Mouse (Mus musculus) midbrain, postnatal 0 days (tissue): ENCODE measurements around the gene Tpt1. TPM values are rescaled to one million over a fixed set of nuclear protein-coding genes. Genes with fewer than 3 reads are reported as not detected.

Source experiments
- ATAC-seq: fragments of 200-750 bp; cut with Nextera tagmentation; 2 replicates; pipeline ENCODE4 v1.8.0; 2017; ENCODE audit warnings: moderate number of reproducible peaks, mild to moderate bottlenecking, moderate TSS enrichment, moderate library complexity; ENCODE audit not compliant: low FRiP score
- DNase-seq: peaks from one replicate; pipeline ENCODE4 v3.0.0-alpha.2; 2015; ENCODE audit warnings: low spot score
- H3K27ac ChIP-seq: fragments of 300-500 bp; sonication (generic); 2 replicates; pipeline ENCODE4 v1.5.1; 2014; ENCODE audit warnings: low read depth, mild to moderate bottlenecking, low read length, mixed read lengths
- H3K27me3 ChIP-seq: fragments of 300-500 bp; sonication (generic); 2 replicates; pipeline ENCODE4 v1.6.1; 2014; ENCODE audit warnings: low read length, control low read depth, mixed read lengths; ENCODE audit not compliant: insufficient read depth
- H3K36me3 ChIP-seq: fragments of 300-500 bp; sonication (generic); 2 replicates; pipeline ENCODE4 v1.6.1; 2014; ENCODE audit warnings: low read length, control low read depth, mixed read lengths; ENCODE audit not compliant: insufficient read depth
- H3K4me1 ChIP-seq: fragments of 300-500 bp; sonication (generic); 2 replicates; pipeline ENCODE4 v1.6.1; 2014; ENCODE audit warnings: mild to moderate bottlenecking, control low read depth, antibody characterized with exemption, low read length, mixed read lengths; ENCODE audit not compliant: insufficient read depth
- H3K4me2 ChIP-seq: fragments of 300-500 bp; sonication (generic); 2 replicates; pipeline ENCODE4 v1.6.1; 2014; ENCODE audit warnings: low read depth, mild to moderate bottlenecking, low read length, mixed read lengths; ENCODE audit not compliant: poor library complexity, severe bottlenecking
- H3K4me3 ChIP-seq: fragments of 300-500 bp; sonication (generic); 2 replicates; pipeline ENCODE4 v1.5.1; 2014; ENCODE audit warnings: low read depth, mild to moderate bottlenecking, low read length, moderate library complexity
- H3K9ac ChIP-seq: fragments of 300-500 bp; sonication (generic); replicated peaks from 2 replicates; pipeline ENCODE4 v1.6.1; 2014; ENCODE audit warnings: mild to moderate bottlenecking, low read length, moderate library complexity, mixed read lengths; ENCODE audit not compliant: poor library complexity, severe bottlenecking
- H3K9me3 ChIP-seq: fragments of 300-500 bp; sonication (generic); 2 replicates; pipeline ENCODE4 v1.6.1; 2016; ENCODE audit warnings: low read length, control low read depth
- CTCF ChIP-seq: IDR thresholded peaks from 2 replicates; pipeline ENCODE4 v1.5.1; 2016; ENCODE audit warnings: antibody characterized with exemption, mild to moderate bottlenecking
- WGBS: fragments of 180-500 bp; shearing (Covaris S2); extraction: QIAGEN DNeasy Blood & Tissue Kit; methylation state at CpG from one replicate; pipeline ENCODE4 v1.1.7; 2014; 5-methylcytosine and 5-hydroxymethylcytosine counted together
- polyA plus RNA-seq: library from polyadenylated mRNA; unstranded; fragments of >200 nt; fragmentation: Nextera tagmentation; extraction: Ambion mirVana; gene quantifications from 2 replicates; pipeline ENCODE4 v1.2.1, GENCODE M21; 2015
- total RNA-seq: library from RNA; depleted of rRNA; stranded (reverse); fragments of >200 nt; gene quantifications from 2 replicates; pipeline ENCODE4 v1.2.3, GENCODE M21; 2014; rRNA removed

The Tpt1 gene
- total and polyA plus RNA-seq, 2 experiments from 2014 or later, result 595 to 651 TPM

- no peak for ATAC-seq
- H3K4me3 ChIP-seq, result no peak overlapping the region
- WGBS, result 17% methylated on average over 8 of the region's 8 CpGs
- H3K27ac ChIP-seq, result no peak overlapping the region
- no peak for TF ChIP-seq CTCF
- 0 out of 2 replicates have a peak overlapping the region, but pooled peaks have one; percentile 4 for H3K4me2 ChIP-seq
- no peaks in the 10 kb centered on the region for H3K9me3 ChIP-seq
- DNase-seq, result no peak
- 0 out of 2 replicates have a peak, but pooled peaks cover 3% of the 10 kb centered on the region for H3K4me1 ChIP-seq
- H3K36me3 ChIP-seq, result no peaks in the 10 kb centered on the region
- no peaks in the 10 kb centered on the region for H3K27me3 ChIP-seq
- no peak overlapping the region for H3K9ac ChIP-seq
These were observed 34.1 kb downstream of the Tpt1 start for GRCm38 (mm10) chr14:75878980-75879379.

DNA sequence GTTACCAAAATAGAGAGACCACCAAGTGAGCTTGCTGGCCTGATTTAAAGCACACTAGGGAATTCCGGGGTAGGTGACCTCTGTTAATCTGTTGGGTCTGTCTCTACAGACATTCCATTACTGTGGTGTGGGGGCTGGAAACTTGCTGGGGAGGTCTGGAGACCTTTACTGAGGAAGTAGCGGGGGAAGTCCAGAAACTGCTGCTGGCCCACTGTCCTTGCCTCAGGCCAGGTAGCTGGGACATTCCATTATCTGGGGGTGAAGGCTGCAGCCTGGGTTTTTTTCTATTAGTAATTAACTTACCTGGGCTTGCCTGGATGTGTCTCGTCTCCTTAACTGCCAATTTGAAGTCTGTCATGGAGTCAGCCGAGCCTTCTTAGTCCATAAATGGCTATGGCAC, 37.0 kb downstream of the Tpt1 start:
- 42% methylated on average over 4 of the region's 4 CpGs for WGBS
- no peak overlapping the region for H3K4me2 ChIP-seq
- 0 out of 2 replicates have a peak overlapping the region, but pooled peaks have one; percentile 12 for H3K27ac ChIP-seq
- H3K4me1 ChIP-seq, result no peaks in the 10 kb centered on the region
- no peaks in the 10 kb centered on the region for H3K36me3 ChIP-seq
- no peak for DNase-seq
- no peak for ATAC-seq
- no peak for TF ChIP-seq CTCF
- H3K4me3 ChIP-seq, result no peak overlapping the region
- H3K9me3 ChIP-seq, result no peaks in the 10 kb centered on the region
- H3K9ac ChIP-seq, result no peak overlapping the region
- H3K27me3 ChIP-seq, result no peaks in the 10 kb centered on the region

DNA sequence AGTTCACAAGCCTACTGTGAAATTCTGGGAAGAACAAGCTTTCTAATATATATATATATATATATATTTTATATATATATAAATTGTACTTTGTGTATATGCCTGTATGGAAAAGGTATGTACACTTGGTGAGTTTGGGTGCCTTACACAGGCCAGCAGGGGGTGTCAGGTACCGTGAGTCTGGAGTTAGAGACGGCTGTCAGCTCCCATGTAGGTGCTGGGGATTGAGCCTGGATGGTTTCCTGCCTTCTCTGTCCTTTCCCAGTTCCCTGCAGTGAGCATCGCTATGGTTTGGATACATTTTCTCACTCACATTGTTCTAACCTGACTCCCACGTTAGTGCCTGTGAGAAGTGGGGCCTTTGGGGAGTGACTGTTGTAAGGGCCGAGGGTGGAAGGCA, 38.4 kb downstream of the Tpt1 start:
- TF ChIP-seq CTCF, result 0 out of 2 replicates have a peak, but pooled peaks have one; percentile 6
- no peaks in the 10 kb centered on the region for H3K27me3 ChIP-seq
- H3K9me3 ChIP-seq, result no peaks in the 10 kb centered on the region
- H3K27ac ChIP-seq, result no peak overlapping the region
- no peaks in the 10 kb centered on the region for H3K4me1 ChIP-seq
- ATAC-seq, result no peak
- H3K9ac ChIP-seq, result no peak overlapping the region
- no peak overlapping the region for H3K4me2 ChIP-seq
- H3K36me3 ChIP-seq, result no peaks in the 10 kb centered on the region
- no peak overlapping the region for H3K4me3 ChIP-seq
- WGBS, result 75% methylated on average over 5 of the region's 5 CpGs
- no peak for DNase-seq

DNA sequence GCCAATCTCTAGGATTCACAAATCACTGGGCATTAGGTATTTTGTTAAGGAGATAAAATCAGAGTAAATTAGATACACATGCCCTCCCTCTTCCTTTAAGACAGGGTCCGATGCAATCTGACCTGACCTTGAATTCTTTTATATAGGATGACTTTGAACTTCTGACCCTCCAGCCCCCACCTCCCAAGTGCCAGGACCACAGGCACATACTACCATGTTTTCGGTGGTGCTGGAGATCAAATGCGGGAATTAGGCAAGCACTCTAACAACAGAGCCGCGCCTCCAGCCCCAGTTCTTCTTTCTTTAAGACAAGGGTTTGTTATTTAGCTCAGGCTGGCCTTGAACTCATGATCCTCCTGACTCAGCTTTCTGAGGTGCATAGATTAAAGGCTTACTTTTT, 39.0 kb downstream of the Tpt1 start:
- DNase-seq, result no peak
- no peak overlapping the region for H3K4me2 ChIP-seq
- no peak overlapping the region for H3K4me3 ChIP-seq
- ATAC-seq, result no peak
- H3K9ac ChIP-seq, result no peak overlapping the region
- TF ChIP-seq CTCF, result no peak
- H3K27ac ChIP-seq, result no peak overlapping the region
- no peaks in the 10 kb centered on the region for H3K4me1 ChIP-seq
- no peaks in the 10 kb centered on the region for H3K27me3 ChIP-seq
- H3K36me3 ChIP-seq, result no peaks in the 10 kb centered on the region
- no peaks in the 10 kb centered on the region for H3K9me3 ChIP-seq
- WGBS, result 84% methylated on average over 5 of the region's 5 CpGs

- no peak for TF ChIP-seq CTCF
- WGBS, result 80% methylated on average over 9 of the region's 9 CpGs
- Histone ChIP-seq H3K4me3 (no peak overlapping the region), H3K4me1 (no peaks in the 10 kb centered on the region), H3K4me2 (no peak overlapping the region), H3K27ac (no peak overlapping the region; the same call in 1 of the 2 replicates), H3K9ac (no peak overlapping the region), H3K36me3 (0 out of 2 replicates have a peak, but pooled peaks cover 2% of the 10 kb centered on the region), H3K9me3 (no peaks in the 10 kb centered on the region), H3K27me3 (no peaks in the 10 kb centered on the region)
- no peak for ATAC-seq
- no peak for DNase-seq
These were observed 47.2 kb downstream of the Tpt1 start for GRCm38 (mm10) chr14:75892118-75892517.

Other genes starting within 250 kb of the Tpt1 start
- not detected in 2 replicates for gene Erich6b, start 202.8 kb upstream of the Tpt1 start, total RNA-seq
- not detected in 2 replicates for gene Erich6b, start 202.8 kb upstream of the Tpt1 start, polyA plus RNA-seq
- gene Cog3, start 90.6 kb upstream of the Tpt1 start, total RNA-seq, result 19.3 and 26.3 TPM in 2 replicates
- 12.6 and 12.9 TPM in 2 replicates for gene Cog3, start 90.6 kb upstream of the Tpt1 start, polyA plus RNA-seq
- 9.6 and 17.1 TPM in 2 replicates for gene Slc25a30, start 58.1 kb upstream of the Tpt1 start, total RNA-seq
- gene Slc25a30, start 58.1 kb upstream of the Tpt1 start, polyA plus RNA-seq, result 6.2 and 6.5 TPM in 2 replicates
- gene Kctd4, start 109.9 kb downstream of the Tpt1 start, total RNA-seq, result 9.4 and 11.8 TPM in 2 replicates
- gene Kctd4, start 109.9 kb downstream of the Tpt1 start, polyA plus RNA-seq, result 8.8 and 9.6 TPM in 2 replicates
- 22.7 and 23.4 TPM in 2 replicates for gene Gtf2f2, start 165.8 kb downstream of the Tpt1 start, total RNA-seq
- gene Gtf2f2, start 165.8 kb downstream of the Tpt1 start, polyA plus RNA-seq, result 38.4 and 42.6 TPM in 2 replicates